Mouse (Mus musculus) liver, embryonic 15.5 days (tissue): ENCODE results near the gene Micu1. TPM values are rescaled to one million over a fixed set of nuclear protein-coding genes. Genes with fewer than 3 reads are reported as not detected.

Experiments used
- ATAC-seq: fragments of 200-750 bp; cut with Nextera tagmentation; 2 replicates; pipeline ENCODE4 v1.8.0; 2017; ENCODE audit warnings: moderate number of reproducible peaks, mild to moderate bottlenecking, moderate library complexity; ENCODE audit not compliant: insufficient read depth
- H3K27ac ChIP-seq: fragments of 300-500 bp; sonication (generic); replicated peaks from 2 replicates; pipeline ENCODE4 v1.5.1; 2015; ENCODE audit warnings: mild to moderate bottlenecking, inconsistent platforms
- H3K27me3 ChIP-seq: fragments of 300-500 bp; sonication (generic); 2 replicates; pipeline ENCODE4 v1.6.1; 2015; ENCODE audit warnings: mild to moderate bottlenecking, inconsistent platforms
- H3K36me3 ChIP-seq: fragments of 300-500 bp; sonication (generic); replicated peaks from 2 replicates; pipeline ENCODE4 v1.6.1; 2015; ENCODE audit warnings: moderate library complexity, mild to moderate bottlenecking, inconsistent platforms
- H3K4me1 ChIP-seq: fragments of 300-500 bp; sonication (generic); replicated peaks from 2 replicates; pipeline ENCODE4 v1.6.1; 2015; ENCODE audit warnings: inconsistent platforms
- H3K4me2 ChIP-seq: fragments of 300-500 bp; sonication (generic); 2 replicates; pipeline ENCODE4 v1.6.1; 2015; ENCODE audit warnings: moderate library complexity, mild to moderate bottlenecking, inconsistent platforms
- H3K4me3 ChIP-seq: fragments of 300-500 bp; sonication (generic); replicated peaks from 2 replicates; pipeline ENCODE4 v1.5.1; 2015; ENCODE audit warnings: mild to moderate bottlenecking, inconsistent platforms
- H3K9ac ChIP-seq: fragments of 300-500 bp; sonication (generic); 2 replicates; pipeline ENCODE4 v1.6.1; 2015; ENCODE audit warnings: moderate library complexity, mild to moderate bottlenecking, inconsistent platforms
- H3K9me3 ChIP-seq: fragments of 300-500 bp; sonication (generic); replicated peaks from 2 replicates; pipeline ENCODE4 v1.6.1; 2016; ENCODE audit warnings: inconsistent platforms
- WGBS: fragments of 180-500 bp; shearing (Covaris S2); methylation state at CpG from one replicate; pipeline ENCODE4 v1.1.7; 2015; ENCODE audit warnings: mixed read lengths; ENCODE audit not compliant: insufficient replicate concordance; 5-methylcytosine and 5-hydroxymethylcytosine counted together
- polyA plus RNA-seq: library from polyadenylated mRNA; unstranded; fragments of >200 nt; fragmentation: Nextera tagmentation; extraction: Ambion mirVana; gene quantifications from 2 replicates; pipeline ENCODE4 v1.2.1, GENCODE M21; 2015

The Micu1 gene
- polyA plus RNA-seq, 1 experiment from 2014 or later, result 38.2 TPM

- H3K4me2 ChIP-seq, result no peak overlapping the region
- peak overlapping the region; percentile 96 for H3K27ac ChIP-seq
- no peak overlapping the region for H3K4me3 ChIP-seq
- H3K27me3 ChIP-seq, result no peaks in the 10 kb centered on the region
- 58% methylated on average over 5 of the region's 5 CpGs for WGBS
- ATAC-seq, result no peak
- H3K9ac ChIP-seq, result no peak overlapping the region; the same call in 1 of the 2 replicates
- peaks cover 62% of the 10 kb centered on the region for H3K36me3 ChIP-seq
- H3K9me3 ChIP-seq, result no peaks in the 10 kb centered on the region
- peaks cover 78% of the 10 kb centered on the region for H3K4me1 ChIP-seq
Observed at GRCm38 (mm10) chr10:59897511-59897910, 195.2 kb downstream of the Micu1 start.

- Histone ChIP-seq H3K27ac (peak overlapping the region; percentile 96), H3K4me3 (peak overlapping the region; percentile 42; the same call in 1 of the 2 replicates), H3K36me3 (peaks cover 54% of the 10 kb centered on the region), H3K27me3 (no peaks in the 10 kb centered on the region), H3K9ac (peak overlapping the region; percentile 62; the same call in 1 of the 2 replicates), H3K4me2 (peak overlapping the region; percentile 74), H3K9me3 (no peaks in the 10 kb centered on the region), H3K4me1 (peaks cover 78% of the 10 kb centered on the region)
- no peak for ATAC-seq
- WGBS, result 62% methylated on average over 9 of the region's 9 CpGs
Observed at GRCm38 (mm10) chr10:59898180-59898778, 196.0 kb downstream of the Micu1 start.

GRCm38 (mm10) chr10:59898935-59899334, 196.7 kb downstream of the Micu1 start:
- Histone ChIP-seq H3K36me3 (peaks cover 48% of the 10 kb centered on the region), H3K9ac (peak overlapping the region; percentile 62), H3K4me1 (peaks cover 78% of the 10 kb centered on the region), H3K9me3 (no peaks in the 10 kb centered on the region), H3K4me3 (peak overlapping the region; percentile 42), H3K4me2 (peak overlapping the region; percentile 74), H3K27ac (peak overlapping the region; percentile 96), H3K27me3 (no peaks in the 10 kb centered on the region)
- ATAC-seq, result peak; percentile 62
- whole genome bisulfite sequencing, result 13% methylated on average over 2 of the region's 2 CpGs

- 10% methylated on average over 21 of the region's 21 CpGs for WGBS
- ATAC-seq, result peak; percentile 94
Observed at GRCm38 (mm10) chr10:59899341-59900173, 197.3 kb downstream of the Micu1 start.

GRCm38 (mm10) chr10:59900174-59900435, 197.8 kb downstream of the Micu1 start:
- no peak for ATAC-seq
- peak overlapping the region; percentile 62 for H3K9ac ChIP-seq
- H3K4me1 ChIP-seq, result peaks cover 69% of the 10 kb centered on the region
- WGBS, result 51% methylated on average over 4 of the region's 4 CpGs
- H3K9me3 ChIP-seq, result no peaks in the 10 kb centered on the region
- H3K27ac ChIP-seq, result peak overlapping the region; percentile 96
- H3K27me3 ChIP-seq, result no peaks in the 10 kb centered on the region
- H3K4me3 ChIP-seq, result peak overlapping the region; percentile 9; the same call in 1 of the 2 replicates
- peaks cover 36% of the 10 kb centered on the region for H3K36me3 ChIP-seq
- H3K4me2 ChIP-seq, result peak overlapping the region; percentile 74

More at GRCm38 (mm10) chr10:59899341-59900173, 197.3 kb downstream of the Micu1 start:
- no peaks in the 10 kb centered on the region for H3K9me3 ChIP-seq
- peaks cover 41% of the 10 kb centered on the region for H3K36me3 ChIP-seq
- no peaks in the 10 kb centered on the region for H3K27me3 ChIP-seq
- H3K4me2 ChIP-seq, result peak overlapping the region; percentile 74
- peak overlapping the region; percentile 96 for H3K27ac ChIP-seq
- peak overlapping the region; percentile 62 for H3K9ac ChIP-seq
- peak overlapping the region; percentile 42 for H3K4me3 ChIP-seq
- H3K4me1 ChIP-seq, result peaks cover 74% of the 10 kb centered on the region

GRCm38 (mm10) chr10:59900939-59901338, 198.7 kb downstream of the Micu1 start:
- H3K9me3 ChIP-seq, result no peaks in the 10 kb centered on the region
- H3K27me3 ChIP-seq, result no peaks in the 10 kb centered on the region
- peaks cover 63% of the 10 kb centered on the region for H3K4me1 ChIP-seq
- H3K4me2 ChIP-seq, result no peak overlapping the region
- H3K36me3 ChIP-seq, result peaks cover 28% of the 10 kb centered on the region
- no peak overlapping the region for H3K4me3 ChIP-seq
- ATAC-seq, result no peak
- no peak overlapping the region for H3K9ac ChIP-seq
- WGBS, result 46% methylated on average over 4 of the region's 4 CpGs
- peak overlapping the region; percentile 96 for H3K27ac ChIP-seq

GRCm38 (mm10) chr10:59901463-59901862, 199.2 kb downstream of the Micu1 start:
- H3K27me3 ChIP-seq, result no peaks in the 10 kb centered on the region
- no peak for ATAC-seq

GRCm38 (mm10) chr10:59901986-59902605, 199.8 kb downstream of the Micu1 start:
- 0 out of 2 replicates have a peak overlapping the region, but pooled peaks have one; percentile 14 for H3K27ac ChIP-seq
- no peaks in the 10 kb centered on the region for H3K9me3 ChIP-seq
- H3K4me1 ChIP-seq, result peaks cover 55% of the 10 kb centered on the region
- ATAC-seq, result no peak
- H3K4me2 ChIP-seq, result no peak overlapping the region
- H3K9ac ChIP-seq, result no peak overlapping the region
- H3K4me3 ChIP-seq, result no peak overlapping the region
- H3K36me3 ChIP-seq, result peaks cover 16% of the 10 kb centered on the region
- 73% methylated on average over 8 of the region's 8 CpGs for WGBS
- no peaks in the 10 kb centered on the region for H3K27me3 ChIP-seq

More at GRCm38 (mm10) chr10:59901463-59901862, 199.2 kb downstream of the Micu1 start:
- no peak overlapping the region for H3K9ac ChIP-seq
- H3K4me2 ChIP-seq, result no peak overlapping the region
- H3K36me3 ChIP-seq, result peaks cover 22% of the 10 kb centered on the region
- H3K4me1 ChIP-seq, result peaks cover 60% of the 10 kb centered on the region
- H3K4me3 ChIP-seq, result no peak overlapping the region
- 0 out of 2 replicates have a peak overlapping the region, but pooled peaks have one; percentile 14 for H3K27ac ChIP-seq
- WGBS, result 81% methylated on average over 1 of the region's 1 CpGs
- H3K9me3 ChIP-seq, result no peaks in the 10 kb centered on the region

GRCm38 (mm10) chr10:59902606-59902990, 200.3 kb downstream of the Micu1 start:
- H3K36me3 ChIP-seq, result peaks cover 11% of the 10 kb centered on the region
- no peaks in the 10 kb centered on the region for H3K27me3 ChIP-seq
- no peak overlapping the region for H3K9ac ChIP-seq
- no peak overlapping the region for H3K4me3 ChIP-seq
- no peaks in the 10 kb centered on the region for H3K9me3 ChIP-seq
- WGBS, result 63% methylated on average over 8 of the region's 8 CpGs
- H3K27ac ChIP-seq, result no peak overlapping the region
- peaks cover 55% of the 10 kb centered on the region for H3K4me1 ChIP-seq
- ATAC-seq, result no peak
- no peak overlapping the region for H3K4me2 ChIP-seq

- no peak for ATAC-seq
- H3K27ac ChIP-seq, result no peak overlapping the region
Observed at GRCm38 (mm10) chr10:59903170-59903569, 200.9 kb downstream of the Micu1 start.

GRCm38 (mm10) chr10:59907080-59907609, 204.9 kb downstream of the Micu1 start:
- H3K4me2 ChIP-seq, result no peak overlapping the region
- ATAC-seq, result no peak
- no peaks in the 10 kb centered on the region for H3K36me3 ChIP-seq
- H3K9ac ChIP-seq, result no peak overlapping the region
- H3K4me3 ChIP-seq, result no peak overlapping the region
- 55% methylated on average over 3 of the region's 3 CpGs for WGBS
- H3K4me1 ChIP-seq, result peaks cover 42% of the 10 kb centered on the region
- no peak overlapping the region for H3K27ac ChIP-seq
- H3K27me3 ChIP-seq, result peaks cover 39% of the 10 kb centered on the region
- no peaks in the 10 kb centered on the region for H3K9me3 ChIP-seq

More at GRCm38 (mm10) chr10:59903170-59903569, 200.9 kb downstream of the Micu1 start:
- Histone ChIP-seq H3K36me3 (peaks cover 5% of the 10 kb centered on the region), H3K4me3 (no peak overlapping the region), H3K27me3 (peaks cover under 1% of the 10 kb centered on the region; the same call in 1 of the 2 replicates), H3K9ac (no peak overlapping the region), H3K4me2 (no peak overlapping the region), H3K4me1 (peaks cover 55% of the 10 kb centered on the region), H3K9me3 (no peaks in the 10 kb centered on the region)
- WGBS, result 57% methylated on average over 7 of the region's 7 CpGs
